Mouse (Mus musculus): ENCODE measurements around the gene Gm17720. TPM values are rescaled to one million over a fixed set of nuclear protein-coding genes. Genes with fewer than 3 reads are reported as not detected.

Gene Gm17720
- not detected for total RNA-seq (2021)
- long read RNA-seq, experiment 1: 0 reads
- long read RNA-seq, experiment 2: 0 reads

- no peak for DNase-seq
Observed at GRCm38 (mm10) chr8:110102653-110103052, at the start of gene Gm17720. TSS of gene Gm17720 (minus strand) at chr8:110102753.

GRCm38 (mm10) chr8:110145538-110145937 is 43.0 kb upstream of the Gm17720 start:
- peak; percentile 52 for DNase-seq

GRCm38 (mm10) chr8:110140770-110141169 is 38.2 kb upstream of the Gm17720 start:
- DNase-seq: no peak

GRCm38 (mm10) chr8:110140156-110140555 is 37.6 kb upstream of the Gm17720 start:
- no peak for DNase-seq

GRCm38 (mm10) chr8:110135515-110135914 is 33.0 kb upstream of the Gm17720 start:
- DNase-seq: no peak

GRCm38 (mm10) chr8:110134236-110134635 is 31.7 kb upstream of the Gm17720 start:
- DNase-seq: no peak

- DNase-seq: peak; percentile 81
Observed at GRCm38 (mm10) chr8:110130537-110130936, 28.0 kb upstream of the Gm17720 start.

- DNase-seq: no peak
Observed at GRCm38 (mm10) chr8:110119715-110120114, 17.2 kb upstream of the Gm17720 start.

- no peak for DNase-seq
Observed at GRCm38 (mm10) chr8:110101676-110102075, 877 bp downstream of the Gm17720 start.

GRCm38 (mm10) chr8:110100907-110101306 is 1.6 kb downstream of the Gm17720 start, which contains the start of gene Gm21964:
TSS of gene Gm21964 (plus strand) at chr8:110101207.
- no peak for DNase-seq

GRCm38 (mm10) chr8:110091869-110092268 is 10.7 kb downstream of the Gm17720 start:
- no peak for DNase-seq

GRCm38 (mm10) chr8:110082416-110083105 is 20.0 kb downstream of the Gm17720 start:
- no peak for DNase-seq

GRCm38 (mm10) chr8:110079282-110080221 is 23.0 kb downstream of the Gm17720 start, which contains the start of gene Zfp612:
TSS of gene Zfp612 (plus strand) at chr8:110079746.
- peak; percentile 56 for DNase-seq

GRCm38 (mm10) chr8:110074496-110074895 is 28.1 kb downstream of the Gm17720 start:
- DNase-seq: no peak

GRCm38 (mm10) chr8:110071600-110071999 is 31.0 kb downstream of the Gm17720 start:
- DNase-seq: peak; percentile 73

GRCm38 (mm10) chr8:110069706-110070105 is 32.8 kb downstream of the Gm17720 start:
- no peak for DNase-seq

GRCm38 (mm10) chr8:110065676-110066075 is 36.9 kb downstream of the Gm17720 start:
- DNase-seq: no peak

GRCm38 (mm10) chr8:110064606-110065365 is 37.8 kb downstream of the Gm17720 start:
- no peak for DNase-seq

- no peak for DNase-seq
Observed at GRCm38 (mm10) chr8:110064161-110064560, 38.4 kb downstream of the Gm17720 start.

GRCm38 (mm10) chr8:110058207-110058606 is 44.3 kb downstream of the Gm17720 start:
- DNase-seq: no peak

- DNase-seq: no peak
Observed at GRCm38 (mm10) chr8:110051208-110051607, 51.3 kb downstream of the Gm17720 start.

GRCm38 (mm10) chr8:110040509-110040908 is 62.0 kb downstream of the Gm17720 start:
- no peak for DNase-seq

All from gastrocnemius, postnatal 10 days (tissue).